Mouse (Mus musculus) induced T-regulatory cell, adult 2 months (primary cell): ENCODE data around the gene Pxn.
A peak's percentile ranks its signal among the peaks of the same experiment; 100 is the strongest.
"Not testable (repeated sequence)": the region's sequence is repeated elsewhere in the genome, so short reads cannot be mapped to it uniquely, and the experiment has no call there.

Source experiments
- DNase-seq: peaks from one replicate; pipeline ENCODE4 v3.0.0-alpha.2; 2012; ENCODE audit warnings: low read depth

The Pxn gene

DNA sequence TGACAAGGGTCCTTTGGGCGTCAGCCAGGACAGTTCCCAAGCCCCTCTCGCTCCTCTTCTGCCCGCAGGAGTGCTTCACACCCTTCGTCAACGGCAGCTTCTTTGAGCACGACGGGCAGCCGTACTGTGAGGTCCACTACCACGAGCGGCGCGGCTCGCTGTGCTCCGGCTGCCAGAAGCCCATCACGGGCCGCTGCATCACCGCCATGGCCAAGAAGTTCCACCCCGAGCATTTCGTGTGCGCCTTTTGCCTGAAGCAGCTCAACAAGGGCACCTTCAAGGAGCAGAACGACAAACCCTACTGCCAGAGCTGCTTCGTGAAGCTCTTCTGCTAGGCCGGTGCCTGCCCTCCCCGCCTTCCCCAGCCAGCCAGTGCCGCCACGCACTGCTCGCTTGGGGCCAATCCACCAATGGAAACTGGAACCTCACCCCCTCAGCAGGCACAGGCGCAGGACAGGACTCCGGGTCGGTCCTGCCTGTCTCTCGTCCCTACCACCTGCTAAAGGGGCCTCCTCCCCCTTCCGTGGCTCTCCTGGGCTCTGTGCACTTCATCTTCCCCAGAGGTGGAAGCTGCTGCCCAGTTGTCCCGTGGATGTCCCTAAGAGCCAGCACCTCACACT, 47.4 kb downstream of the Pxn start:
- DNase-seq, result no peak

DNA sequence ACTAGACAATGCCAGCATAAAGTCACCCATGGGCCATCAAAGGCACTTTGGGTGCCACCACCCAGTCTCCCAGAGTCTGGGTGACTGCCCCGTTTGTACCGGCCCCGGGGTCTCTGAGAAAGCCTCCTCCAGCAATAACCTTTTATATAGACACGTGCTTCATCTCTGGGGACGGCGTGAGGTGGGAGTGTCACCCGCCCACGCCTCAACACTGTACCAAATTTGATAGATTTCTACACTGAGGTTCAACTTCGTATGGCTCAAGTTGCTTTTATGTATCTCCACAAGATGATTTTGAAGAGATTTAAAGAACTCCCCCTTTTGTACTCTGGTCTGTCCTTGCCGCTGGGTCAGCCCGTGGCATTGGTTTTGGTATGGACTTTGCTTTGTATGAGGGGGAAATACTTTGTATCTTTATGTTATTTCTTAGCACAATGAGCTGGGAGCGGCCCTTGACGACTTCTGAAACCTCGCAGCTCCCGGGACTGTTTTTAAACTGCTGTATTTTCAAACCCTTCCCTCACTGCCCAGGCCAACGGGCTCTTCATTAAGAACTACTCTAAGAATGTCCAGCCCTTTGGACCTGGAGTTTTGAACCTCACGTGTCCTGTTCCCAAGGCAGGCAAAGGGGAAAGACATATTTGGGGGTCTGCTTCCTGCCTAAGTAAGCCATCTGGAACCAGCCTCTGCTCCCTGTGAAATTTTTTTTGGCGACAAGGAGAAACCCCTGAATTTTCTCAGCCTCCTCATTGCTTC, 48.2 kb downstream of the Pxn start:
- DNase-seq, result no peak

DNA sequence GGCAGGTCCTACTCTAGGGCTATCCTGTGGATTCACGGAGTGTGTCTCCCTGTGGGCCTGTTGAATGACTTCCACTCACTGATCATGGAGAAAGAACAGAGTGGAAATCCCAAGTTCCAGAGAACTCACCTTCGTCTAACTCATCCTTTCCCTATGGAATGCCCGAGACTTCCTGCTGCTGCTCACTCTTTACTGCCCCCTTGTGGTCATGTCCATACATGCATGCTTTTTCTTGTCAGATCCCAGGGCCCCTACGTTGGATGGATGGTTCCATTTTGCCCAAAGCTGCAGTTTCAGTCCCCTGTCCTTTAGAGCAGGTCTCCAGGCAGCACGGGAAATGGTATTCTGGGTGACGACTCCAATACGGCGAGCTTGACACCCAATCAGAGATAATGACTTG, 49.7 kb downstream of the Pxn start:
- DNase-seq, result peak; percentile 87

DNA sequence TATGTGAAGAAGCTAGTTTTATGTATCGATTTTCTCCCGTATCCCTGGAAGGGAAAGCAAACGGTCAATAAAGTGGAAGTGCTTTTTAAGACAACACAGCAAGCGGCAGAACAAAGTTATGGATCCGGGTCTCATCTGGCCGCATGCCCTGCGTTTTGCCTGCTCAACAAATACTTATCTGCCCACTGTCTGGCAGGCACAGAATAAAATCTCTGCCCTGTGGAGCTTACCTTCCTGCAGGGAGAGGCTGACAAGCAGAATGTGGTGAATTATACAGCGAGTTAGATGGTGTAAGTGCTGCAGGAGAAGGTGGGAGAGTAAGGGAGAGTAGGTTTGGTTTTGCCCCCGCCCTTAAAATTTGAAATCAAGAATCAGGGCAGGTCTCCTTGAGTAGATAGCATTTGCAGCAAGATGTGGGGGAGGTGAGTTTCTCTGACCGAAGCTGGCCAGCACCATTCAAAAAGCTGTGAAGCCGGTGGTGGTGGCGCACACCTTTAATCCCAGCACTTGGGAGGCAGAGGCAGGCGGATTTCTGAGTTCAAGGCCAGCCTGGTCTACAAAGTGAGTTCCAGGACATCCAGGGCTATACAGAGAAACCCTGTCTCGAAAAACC, 51.8 kb downstream of the Pxn start:
- DNase-seq, result no peak

DNA sequence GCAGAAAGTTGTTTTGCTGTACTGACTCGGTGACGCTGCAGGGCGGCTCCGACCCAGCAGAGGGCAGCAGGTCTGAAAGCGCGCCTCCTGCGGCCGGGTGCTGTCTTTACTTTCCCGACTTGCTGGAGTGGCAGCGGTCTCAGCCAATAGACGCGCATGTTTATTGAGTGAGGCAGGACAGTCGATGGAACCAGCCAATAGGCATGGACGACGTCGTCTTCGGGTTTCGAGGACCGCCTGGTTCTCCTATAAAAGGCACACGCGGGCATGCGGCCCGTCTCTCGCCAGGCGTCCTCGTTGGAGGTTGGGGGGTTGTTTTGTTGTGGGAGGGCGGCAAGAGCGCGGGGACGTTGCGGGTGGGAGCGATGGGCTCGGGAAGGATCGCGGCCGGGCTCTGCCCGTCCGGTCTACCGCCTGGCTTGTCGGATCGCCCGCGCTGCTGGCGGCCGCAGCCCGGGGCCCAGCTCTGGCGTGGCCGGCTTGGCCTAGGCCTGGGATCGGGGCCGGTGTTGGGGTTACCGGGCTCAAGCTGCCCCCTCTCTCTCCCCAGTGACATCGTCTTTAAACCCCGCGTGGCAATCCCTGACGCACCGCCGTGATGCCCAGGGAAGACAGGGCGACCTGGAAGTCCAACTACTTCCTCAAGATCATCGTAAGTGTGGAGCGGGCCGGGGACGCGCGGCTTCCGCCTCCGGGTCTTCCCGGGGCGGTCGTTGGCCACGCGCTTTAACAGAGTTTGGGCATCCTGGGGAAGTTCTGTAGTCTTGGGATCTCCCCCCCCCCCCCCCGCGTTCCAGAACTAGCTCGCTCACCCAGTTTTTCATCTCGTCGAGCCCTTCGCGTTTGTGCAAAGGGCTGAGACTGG, 53.0 kb downstream of the Pxn start, which contains the start of gene Rplp0:
TSS of gene Rplp0 (plus strand) at position 231 of the 865 bp plus-strand sequence.
- DNase-seq, result peak; percentile 100

DNA sequence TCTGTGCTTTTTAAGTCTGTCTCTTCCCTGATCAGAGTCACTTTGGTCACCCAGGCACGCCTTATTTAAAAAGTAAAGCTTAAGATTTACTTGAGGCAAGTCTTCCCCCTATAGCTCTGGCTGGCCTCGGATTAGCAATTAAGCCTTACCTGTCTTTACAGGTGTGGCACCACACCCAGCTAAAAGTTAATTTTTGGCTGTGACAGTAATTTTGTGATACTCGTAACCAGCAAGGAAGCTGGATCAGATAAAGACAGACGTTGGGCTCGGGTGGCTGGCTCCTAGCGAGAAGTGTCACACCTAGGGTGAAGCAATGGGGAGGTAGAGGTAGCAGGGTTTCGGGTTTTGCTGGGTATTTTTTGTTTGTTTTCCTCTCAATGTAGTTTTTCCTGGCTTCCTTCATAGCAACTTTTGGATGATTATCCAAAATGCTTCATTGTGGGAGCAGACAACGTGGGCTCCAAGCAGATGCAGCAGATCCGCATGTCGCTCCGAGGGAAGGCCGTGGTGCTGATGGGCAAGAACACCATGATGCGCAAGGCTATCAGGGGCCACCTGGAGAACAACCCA, 53.9 kb downstream of the Pxn start:
- no peak for DNase-seq

DNA sequence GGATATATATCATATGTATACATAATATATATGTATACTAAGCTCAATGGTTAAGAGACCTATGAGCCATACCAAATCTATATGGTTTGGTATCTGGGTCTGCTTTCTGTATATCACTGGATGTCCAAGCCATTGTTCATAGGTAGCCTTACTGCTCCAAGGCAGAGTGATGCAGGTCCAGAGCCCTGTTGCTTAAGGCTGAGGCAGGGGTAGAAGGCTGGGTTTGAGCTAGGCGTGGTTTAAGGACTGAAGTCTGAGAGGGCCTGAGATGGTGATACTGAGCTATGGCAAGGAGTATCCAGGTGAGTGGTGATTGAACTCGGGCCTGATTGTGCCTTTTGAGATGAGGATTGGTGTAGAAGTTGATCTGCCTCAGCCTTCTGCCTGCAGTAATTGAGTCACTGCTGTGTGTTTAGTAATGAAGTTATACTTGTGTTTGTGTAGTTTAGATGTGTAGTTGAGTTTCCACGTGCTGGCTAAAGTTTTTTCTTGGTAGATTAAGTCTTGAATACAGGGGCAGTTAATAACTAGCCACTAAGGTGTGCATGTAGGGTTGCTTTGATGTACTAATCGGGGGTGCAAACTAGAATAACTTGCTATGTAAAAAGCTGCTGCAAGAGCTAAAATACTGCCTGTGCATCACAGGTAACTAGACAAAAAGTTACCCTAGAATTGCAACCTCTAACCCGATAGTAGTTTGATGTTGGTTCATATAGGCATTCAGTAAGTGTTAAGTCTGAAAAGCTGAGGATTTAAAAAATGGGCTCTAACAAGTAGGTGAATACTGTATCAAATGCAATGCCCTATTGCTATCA, 57.5 kb downstream of the Pxn start:
- no peak for DNase-seq

DNA sequence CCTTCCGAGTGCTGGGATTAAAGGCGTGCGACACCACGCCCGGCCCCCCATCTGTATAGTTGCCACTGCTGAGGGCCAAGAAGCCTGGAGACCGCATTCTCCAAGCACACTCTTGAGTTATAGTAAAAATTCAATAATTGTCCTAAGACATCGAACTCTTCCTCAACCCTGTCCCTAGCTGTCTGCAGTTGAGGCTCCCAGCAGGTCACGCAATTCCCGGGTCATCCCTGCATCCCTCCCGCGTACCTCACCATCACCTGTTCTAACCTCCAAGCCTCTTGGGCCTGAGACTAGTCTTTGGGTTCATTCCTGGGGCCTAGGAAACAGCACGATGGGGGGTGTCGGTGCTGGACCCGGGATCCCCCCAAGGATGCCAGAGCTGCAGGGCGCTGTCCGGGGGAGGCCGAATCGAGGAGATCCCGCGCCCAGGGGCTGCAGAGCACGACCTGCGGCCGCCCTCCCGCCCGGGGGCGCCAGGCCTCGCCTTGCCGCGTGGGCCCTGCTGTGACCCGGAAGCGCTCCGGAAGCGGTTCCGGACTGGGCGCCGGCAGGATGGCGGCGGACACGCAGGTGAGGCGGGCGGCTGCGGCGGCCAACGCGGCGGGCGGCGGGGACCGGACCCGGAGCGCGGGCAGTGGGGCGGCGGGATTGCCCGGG, 58.4 kb downstream of the Pxn start, which contains the start of gene Gcn1l1:
TSS of gene Gcn1l1 (plus strand) at position 518 of the 657 bp plus-strand sequence.
- DNase-seq, result peak; percentile 84

DNA sequence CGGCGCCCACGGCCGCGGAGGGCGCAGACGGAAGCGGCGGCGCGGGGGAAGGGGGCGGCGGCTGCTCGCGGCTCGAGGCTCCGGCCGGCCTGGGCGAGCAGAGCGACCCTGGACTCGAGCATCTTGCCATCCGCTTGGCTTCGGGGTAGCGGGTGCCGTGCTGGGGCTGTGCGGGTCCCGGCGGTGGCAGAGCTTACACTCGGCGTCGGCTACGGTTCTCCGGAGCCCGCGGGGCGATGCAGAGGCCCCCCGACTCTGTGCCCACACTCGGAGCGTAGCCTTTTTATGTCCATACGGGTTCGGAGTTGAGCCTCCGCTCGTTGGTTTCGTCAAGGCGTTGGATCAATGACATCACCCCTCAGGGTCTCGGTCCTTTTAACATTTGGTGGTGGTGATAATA, 58.9 kb downstream of the Pxn start:
- DNase-seq, result no peak

DNA sequence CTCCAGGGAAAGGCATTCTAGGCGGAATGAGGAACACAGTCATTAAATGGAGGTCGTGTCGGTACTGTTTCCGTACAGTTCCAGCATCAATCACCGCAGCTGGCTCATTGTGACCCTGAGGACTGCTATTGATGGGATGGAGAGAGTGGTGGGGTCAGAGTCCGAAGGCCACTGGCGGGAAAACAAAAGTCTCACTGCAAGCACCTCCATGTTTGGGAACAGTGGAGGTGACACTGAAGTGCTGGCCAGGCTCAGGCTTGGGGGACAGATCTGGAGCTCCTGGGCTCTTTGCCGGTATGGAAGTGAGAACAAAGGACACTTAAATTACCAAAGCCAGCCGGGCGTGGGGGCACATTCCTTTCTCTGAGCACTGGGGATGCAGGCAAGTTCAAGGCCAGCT, 62.2 kb downstream of the Pxn start:
- no peak for DNase-seq

DNA sequence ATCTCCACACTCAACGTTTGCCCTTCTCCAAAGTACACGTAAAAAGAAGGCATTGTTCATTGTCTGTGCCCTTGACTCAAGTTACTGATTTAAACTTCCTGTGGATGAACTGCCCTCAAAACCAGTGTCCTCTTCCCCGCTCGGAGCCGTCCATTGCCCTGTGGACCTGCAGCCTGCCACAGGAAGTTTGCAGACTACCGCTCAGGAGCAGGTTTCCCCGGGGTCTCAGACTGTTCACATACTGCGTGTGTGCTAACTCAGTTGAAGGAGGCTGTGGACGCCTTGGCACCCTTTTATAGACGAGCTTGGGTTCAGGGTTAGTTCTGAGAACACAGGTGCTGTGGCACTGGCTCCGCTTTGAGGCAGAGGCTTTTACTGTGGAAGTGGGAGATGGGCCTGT, 62.8 kb downstream of the Pxn start:
- DNase-seq, result no peak

DNA sequence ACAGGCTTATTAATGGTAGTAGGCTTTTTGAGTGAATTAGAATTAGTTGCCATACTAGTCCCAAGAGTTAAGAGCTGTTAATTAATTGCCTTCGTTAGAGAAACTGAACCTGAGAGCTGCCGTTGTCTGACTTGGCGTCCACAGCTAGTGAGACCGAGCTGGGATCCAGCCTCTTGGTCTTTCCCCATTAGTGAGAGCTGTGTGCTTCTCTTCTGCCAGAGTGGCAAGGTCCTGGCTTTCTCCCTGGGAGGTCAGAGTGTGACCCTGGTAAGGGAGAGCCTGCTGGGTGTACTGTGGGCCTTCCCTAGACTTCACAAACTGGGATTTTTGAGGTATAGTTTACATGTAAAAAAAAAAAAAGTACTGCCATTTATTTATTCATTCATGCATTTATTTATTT, 63.2 kb downstream of the Pxn start:
- no peak for DNase-seq

DNA sequence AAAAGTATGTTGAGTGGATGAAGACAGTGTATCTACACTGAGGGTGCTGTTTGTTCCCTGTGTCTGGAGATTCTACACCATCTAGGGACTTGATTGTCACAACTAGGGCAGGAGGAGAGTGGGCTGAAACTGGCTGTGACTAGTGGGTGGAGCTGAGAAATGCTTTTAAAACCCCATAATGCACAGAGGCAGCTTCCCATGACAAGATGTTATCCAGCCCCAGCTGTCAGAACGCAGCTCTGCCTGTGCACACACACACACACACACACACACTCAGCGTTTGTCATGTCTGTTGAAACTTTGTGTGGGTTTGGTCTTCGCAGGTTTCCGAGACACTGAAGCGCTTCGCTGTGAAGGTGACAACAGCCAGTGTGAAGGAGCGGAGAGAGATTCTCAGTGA, 64.6 kb downstream of the Pxn start:
- DNase-seq, result no peak

DNA sequence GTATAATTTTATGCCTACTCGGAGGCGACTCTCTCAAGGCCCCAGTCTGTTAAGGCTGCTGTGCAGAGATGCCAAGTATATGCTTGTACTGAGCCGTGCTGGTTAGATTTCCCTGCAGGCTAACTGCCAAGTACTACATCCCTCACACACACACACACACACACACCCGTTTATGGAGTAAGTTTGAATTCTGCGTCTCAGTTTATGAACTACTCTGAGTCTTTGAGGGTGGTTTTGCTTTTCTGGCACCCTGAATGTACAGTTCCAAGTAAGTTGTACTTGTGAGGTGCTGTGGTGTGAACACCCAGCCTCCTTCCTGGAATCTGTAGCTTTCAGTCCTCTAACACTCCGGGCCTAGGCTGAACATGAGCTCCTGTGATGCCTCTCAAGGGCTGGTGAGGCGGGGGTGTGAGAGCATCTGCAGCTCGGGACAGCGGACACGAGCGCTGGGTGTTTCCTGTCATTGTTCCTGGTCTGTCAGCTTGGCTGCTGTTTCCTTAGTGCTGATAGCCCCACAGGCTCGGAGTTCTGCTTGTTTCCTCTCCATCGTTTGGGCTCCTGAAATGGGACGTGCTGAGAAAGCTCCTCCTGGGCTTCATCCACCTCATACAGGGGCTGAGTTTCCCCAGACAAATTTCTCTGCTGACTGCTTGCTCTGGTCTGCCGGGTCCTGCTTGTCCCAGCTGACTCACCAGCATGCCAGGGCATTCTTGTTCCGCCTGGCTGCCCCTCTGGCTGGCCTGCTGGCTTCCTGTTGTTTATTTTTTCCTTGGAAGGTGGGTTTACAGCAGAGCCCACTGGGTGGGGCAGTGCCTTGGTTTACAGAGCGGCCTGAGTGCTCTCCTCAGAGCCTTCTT, 66.4 kb downstream of the Pxn start:
- no peak for DNase-seq

DNA sequence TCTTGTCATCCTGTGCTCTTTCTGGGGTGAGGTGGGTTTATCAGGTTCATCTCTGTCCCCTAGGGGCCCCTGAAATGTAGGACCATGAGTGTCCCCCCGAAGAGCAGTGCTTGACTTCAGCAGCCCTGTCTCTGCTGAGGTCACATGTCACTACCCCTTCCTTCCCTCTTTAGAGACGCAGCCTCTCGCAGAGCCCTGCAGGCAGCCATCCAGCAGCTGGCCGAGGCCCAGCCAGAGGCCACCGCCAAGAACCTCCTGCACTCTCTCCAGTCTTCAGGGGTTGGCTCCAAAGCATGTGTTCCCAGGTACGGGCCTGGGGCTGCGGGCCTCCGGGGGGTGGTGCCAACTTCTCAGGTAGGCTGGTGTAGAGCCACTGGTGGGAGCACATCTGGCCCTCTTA, 68.5 kb downstream of the Pxn start:
- no peak for DNase-seq

DNA sequence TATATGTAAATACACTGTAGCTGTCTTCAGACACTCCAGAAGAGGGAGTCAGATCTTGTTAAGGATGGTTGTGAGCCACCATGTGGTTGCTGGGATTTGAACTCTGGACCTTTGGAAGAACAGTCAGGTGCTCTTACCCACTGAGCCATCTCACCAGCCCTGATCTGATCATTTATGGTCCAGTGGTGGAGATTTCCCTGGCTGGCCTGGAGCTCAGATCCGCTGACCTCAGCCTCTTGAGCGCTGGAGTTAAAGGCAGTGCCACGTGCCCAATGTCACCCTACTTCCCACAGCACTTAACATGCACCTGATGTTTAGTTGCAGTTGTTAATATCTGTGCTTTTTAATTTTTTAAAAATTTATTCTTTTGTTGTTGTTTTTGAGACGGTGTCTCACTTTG, 71.2 kb downstream of the Pxn start:
- not testable (repeated sequence) for DNase-seq

DNA sequence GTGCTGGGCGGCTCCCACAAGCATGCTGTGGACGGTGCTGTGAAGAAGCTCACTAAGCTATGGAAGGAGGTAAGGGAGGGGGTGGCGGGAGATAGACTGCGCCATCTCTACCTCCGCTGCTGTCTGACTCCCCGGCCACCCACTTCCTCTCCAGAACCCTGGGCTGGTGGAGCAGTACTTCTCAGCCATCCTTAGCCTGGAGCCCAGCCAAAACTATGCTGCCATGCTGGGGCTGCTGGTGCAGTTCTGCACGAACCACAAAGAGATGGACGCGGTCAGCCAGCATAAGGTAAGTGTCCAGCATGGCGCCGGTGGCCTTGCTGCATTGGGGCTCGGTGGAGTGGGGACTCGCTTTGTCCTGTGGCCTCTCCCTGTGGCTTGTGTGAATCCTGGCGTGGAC, 72.4 kb downstream of the Pxn start:
- DNase-seq, result no peak

DNA sequence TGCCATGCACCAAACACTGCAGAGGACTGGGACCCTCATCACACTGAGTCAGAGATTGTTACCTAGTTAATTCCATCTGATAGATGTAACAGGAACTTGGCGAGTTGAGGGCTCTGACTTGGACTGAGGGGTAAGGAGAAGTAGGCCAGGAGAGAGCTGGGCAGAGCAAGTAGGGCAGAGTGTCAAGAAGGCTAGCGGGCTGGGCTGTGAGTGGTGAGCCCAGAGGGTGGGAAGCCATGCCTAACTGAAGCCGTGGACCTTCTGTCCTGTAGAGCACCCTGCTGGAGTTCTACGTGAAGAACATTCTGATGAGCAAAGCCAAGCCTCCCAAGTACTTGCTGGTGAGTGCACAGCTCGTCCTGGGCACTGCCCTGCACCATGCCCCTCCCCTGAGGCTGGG, 72.9 kb downstream of the Pxn start:
- no peak for DNase-seq

DNA sequence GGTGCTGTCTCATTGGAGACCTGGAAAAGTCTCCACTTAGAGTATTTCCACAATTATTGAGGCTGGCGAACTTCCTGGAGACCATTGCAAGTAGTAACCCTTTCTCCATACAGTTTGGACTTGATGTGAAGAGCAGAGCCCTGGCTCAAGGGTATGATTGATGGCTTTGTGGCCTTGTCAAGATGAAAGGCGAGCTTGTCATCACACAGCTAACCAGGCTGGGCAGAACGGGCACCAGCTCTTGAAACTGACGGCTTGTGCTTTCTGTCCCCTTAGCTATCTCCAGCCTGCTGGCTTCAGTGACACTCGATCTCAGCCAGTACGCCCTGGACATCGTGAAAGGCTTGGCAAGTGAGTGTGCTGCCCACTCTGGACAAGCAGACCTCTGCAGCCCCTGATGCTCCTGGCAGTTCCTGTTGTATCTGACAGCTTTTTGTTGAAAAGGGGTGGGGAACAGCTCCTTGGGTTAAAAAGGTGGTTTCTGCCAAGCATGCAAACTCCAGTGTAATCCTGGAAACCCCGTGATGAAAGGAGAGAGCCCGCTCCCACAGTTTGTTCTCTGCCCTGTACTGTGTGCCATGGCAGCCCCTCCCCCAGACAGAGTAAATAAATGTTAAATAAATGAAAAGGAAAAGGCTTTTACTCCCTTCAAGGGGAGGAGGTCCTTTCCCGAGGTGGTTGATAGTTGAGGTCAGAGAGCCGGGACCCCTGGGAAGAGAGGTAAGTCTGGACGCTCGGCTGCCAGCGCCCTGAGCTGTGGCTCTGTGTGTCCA, 73.9 kb downstream of the Pxn start:
- no peak for DNase-seq
